In the genomic region with DNA sequence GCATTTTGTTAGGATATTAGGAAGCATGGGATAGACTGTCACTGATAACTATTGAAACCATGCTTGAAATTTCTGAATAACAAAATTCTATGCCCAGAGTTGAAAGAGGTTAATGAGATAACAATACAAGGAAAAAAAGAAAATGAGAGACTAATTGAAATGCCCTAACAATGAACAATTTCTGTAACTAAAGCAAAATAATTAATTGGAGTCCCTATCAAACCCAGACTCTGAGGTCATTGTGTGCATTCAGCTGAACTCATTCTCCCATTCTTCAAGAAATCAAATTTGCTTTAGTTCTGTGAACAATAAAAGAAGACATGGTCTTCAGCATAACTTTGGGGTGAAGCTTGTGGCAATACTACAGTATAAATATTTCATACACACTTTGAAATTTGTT, we compare ENCODE assay signal across 33 mouse cellular contexts.
"Had no signal": no experiment of that assay in that cellular context is flagged by ENCODE, and none has a peak within 500 bp of the region (broad histone marks: within the 10 kb centered on the region; RNA-seq: fewer than 3 reads in every experiment).

No protein-coding gene starts in this region.

- H3K9me3 ChIP-seq: heart, embryonic 10.5 days; heart, embryonic 12.5 days; heart, embryonic 13.5 days; heart, embryonic 15.5 days; hindbrain, embryonic 10.5 days; hindbrain, embryonic 12.5 days; hindbrain, embryonic 13.5 days; hindbrain, embryonic 15.5 days; intestine, embryonic 15.5 days; kidney, embryonic 15.5 days had no signal

- H3K4me1 ChIP-seq: heart, embryonic 10.5 days; heart, embryonic 12.5 days; heart, embryonic 13.5 days; heart, embryonic 15.5 days; hindbrain, embryonic 10.5 days; hindbrain, embryonic 12.5 days; hindbrain, embryonic 13.5 days; hindbrain, embryonic 15.5 days; intestine, embryonic 15.5 days; kidney, embryonic 15.5 days had no signal

- H3K4me2 ChIP-seq: heart, embryonic 12.5 days; heart, embryonic 13.5 days; heart, embryonic 15.5 days; hindbrain, embryonic 12.5 days; hindbrain, embryonic 13.5 days; hindbrain, embryonic 14.5 days; hindbrain, embryonic 15.5 days; intestine, embryonic 15.5 days; kidney, embryonic 15.5 days had no signal

- H3K36me3 ChIP-seq: heart, embryonic 10.5 days; heart, embryonic 12.5 days; heart, embryonic 13.5 days; heart, embryonic 15.5 days; hindbrain, embryonic 10.5 days; hindbrain, embryonic 12.5 days; hindbrain, embryonic 13.5 days; hindbrain, embryonic 15.5 days; intestine, embryonic 15.5 days; kidney, embryonic 15.5 days had no signal

- H3K27me3 ChIP-seq: heart, embryonic 12.5 days; heart, embryonic 13.5 days; heart, embryonic 15.5 days; hindbrain, embryonic 12.5 days; hindbrain, embryonic 13.5 days; hindbrain, embryonic 15.5 days; intestine, embryonic 15.5 days; kidney, embryonic 15.5 days had no signal

- DNase-seq: heart, postnatal 10 days; heart, postnatal 14 days; heart, postnatal 36 days; heart, postnatal 4 days; kidney, adult 11 months; kidney, adult 18-20 months; kidney, adult 2 months; kidney, adult 8-10 months; kidney, adult 9 months; kidney, postnatal 10 days; kidney, postnatal 14 days; kidney, postnatal 25 days; kidney, postnatal 4 days; layer of hippocampus, adult 9-11 months; layer of hippocampus, postnatal 36 days had no signal

- H3K27ac ChIP-seq: heart, embryonic 10.5 days; heart, embryonic 13.5 days; heart, embryonic 15.5 days; hindbrain, embryonic 10.5 days; hindbrain, embryonic 12.5 days; hindbrain, embryonic 13.5 days; hindbrain, embryonic 14.5 days; hindbrain, embryonic 15.5 days; hindbrain, postnatal 0 days; intestine, embryonic 15.5 days; kidney, embryonic 15.5 days; kidney, postnatal 0 days; layer of hippocampus, adult 2 months had no signal

- H3K4me3 ChIP-seq: heart, embryonic 10.5 days; heart, embryonic 12.5 days; heart, embryonic 13.5 days; heart, embryonic 15.5 days; hindbrain, embryonic 10.5 days; hindbrain, embryonic 12.5 days; hindbrain, embryonic 13.5 days; hindbrain, embryonic 15.5 days; intestine, embryonic 15.5 days; kidney, embryonic 15.5 days; layer of hippocampus, adult 2 months had no signal

- H3K9ac ChIP-seq: heart, embryonic 12.5 days; heart, embryonic 13.5 days; heart, embryonic 15.5 days; hindbrain, embryonic 12.5 days; hindbrain, embryonic 13.5 days; hindbrain, embryonic 14.5 days; hindbrain, embryonic 15.5 days; intestine, embryonic 15.5 days; kidney, embryonic 15.5 days had no signal

- ATAC-seq: hindbrain, embryonic 16.5 days; hindbrain, postnatal 0 days; inflammation-experienced regulatory T-cells, adult 6 months; intestine, embryonic 15.5 days; intestine, embryonic 16.5 days; intestine, postnatal 0 days had no signal
